Mouse (Mus musculus) liver, adult 2 months (tissue): Measurements from ENCODE around the gene Mmp28. TPM values are rescaled to one million over a fixed set of nuclear protein-coding genes. Genes with fewer than 3 reads are reported as not detected.
A peak's percentile ranks its signal among the peaks of the same experiment; 100 is the strongest.

Experiments
- DNase-seq: peaks from one replicate; pipeline ENCODE4 v3.0.0-alpha.2; 2011; ENCODE audit warnings: low read depth, low spot score; ENCODE audit errors: extremely low read depth
- H3K27ac ChIP-seq: fragments of 200-500 bp; replicated peaks from 2 replicates; pipeline ENCODE4 v1.5.1; 2012; ENCODE audit warnings: low read depth, mild to moderate bottlenecking, control low read depth, inconsistent platforms, low read length; ENCODE audit not compliant: insufficient read depth
- H3K27me3 ChIP-seq: fragments of 200-500 bp; 2 replicates; pipeline ENCODE4 v1.6.1; 2012; ENCODE audit warnings: mild to moderate bottlenecking, moderate library complexity, low read length, inconsistent platforms; ENCODE audit not compliant: control insufficient read depth, insufficient read depth
- H3K36me3 ChIP-seq: fragments of 200-500 bp; 2 replicates; pipeline ENCODE4 v1.6.1; 2012; ENCODE audit warnings: low read length, inconsistent platforms; ENCODE audit not compliant: control insufficient read depth, insufficient read depth
- H3K4me1 ChIP-seq: fragments of 200-500 bp; 2 replicates; pipeline ENCODE4 v1.6.1; 2011; ENCODE audit warnings: low read length; ENCODE audit not compliant: control insufficient read depth, insufficient read depth
- H3K4me3 ChIP-seq: fragments of 200-500 bp; 2 replicates; pipeline ENCODE4 v1.5.1; 2011; ENCODE audit warnings: low read depth, mild to moderate bottlenecking, control low read depth, low read length, moderate library complexity; ENCODE audit not compliant: insufficient read depth
- H3K79me2 ChIP-seq: fragments of 200-500 bp; 2 replicates; pipeline ENCODE4 v1.6.1; 2012; ENCODE audit warnings: inconsistent platforms, mild to moderate bottlenecking, low read length, moderate library complexity; ENCODE audit not compliant: control insufficient read depth, insufficient read depth
- H3K9ac ChIP-seq: fragments of 200-500 bp; 2 replicates; pipeline ENCODE4 v1.6.1; 2012; ENCODE audit warnings: low read depth, mild to moderate bottlenecking, control low read depth, inconsistent platforms, low read length
- CTCF ChIP-seq: fragments of 200-500 bp; IDR thresholded peaks from 2 replicates; pipeline ENCODE4 v1.5.1; 2011; ENCODE audit warnings: low read depth, low read length, control low read depth
- POLR2A ChIP-seq: fragments of 200-500 bp; IDR thresholded peaks from 2 replicates; pipeline ENCODE4 v1.6.1; 2011; ENCODE audit warnings: low read length, control low read depth; ENCODE audit not compliant: insufficient read depth; ENCODE audit errors: extremely low read depth
- WGBS: fragments of 180-500 bp; shearing (Covaris S2); methylation state at CpG from one replicate; pipeline ENCODE4 v1.1.7; 2018; 5-methylcytosine and 5-hydroxymethylcytosine counted together
- polyA plus RNA-seq: library from polyadenylated mRNA; depleted of rRNA; stranded (reverse); fragments of >200 nt; gene quantifications from 2 replicates; pipeline ENCODE4 v1.2.3, GENCODE M21; 2012
- total RNA-seq: library from RNA; depleted of rRNA; stranded (reverse); fragments of >200 nt; gene quantifications from 2 replicates; pipeline ENCODE4 v1.2.3, GENCODE M21; 2014

Mmp28 gene
- total and polyA plus RNA-seq, 2 experiments, result 0.18 to 0.26 TPM

GRCm38 (mm10) chr11:83450550-83450949, 12.3 kb downstream of the Mmp28 start:
- Histone ChIP-seq H3K79me2 (no peaks in the 10 kb centered on the region), H3K36me3 (no peaks in the 10 kb centered on the region), H3K4me1 (peaks cover 3% of the 10 kb centered on the region; the same call in 1 of the 2 replicates), H3K4me3 (no peak overlapping the region), H3K27me3 (no peaks in the 10 kb centered on the region), H3K27ac (no peak overlapping the region), H3K9ac (no peak overlapping the region)
- DNase-seq, result peak; percentile 47
- TF ChIP-seq CTCF (no peak), POLR2A (no peak)
- 15% methylated on average over 1 of the region's 1 CpGs for WGBS

GRCm38 (mm10) chr11:83449298-83449697, 13.6 kb downstream of the Mmp28 start:
- TF ChIP-seq CTCF (no peak), POLR2A (no peak)
- H3K79me2 ChIP-seq, result no peaks in the 10 kb centered on the region
- WGBS, result 65% methylated on average over 4 of the region's 4 CpGs
- DNase-seq, result no peak
- H3K27me3 ChIP-seq, result no peaks in the 10 kb centered on the region
- no peaks in the 10 kb centered on the region for H3K36me3 ChIP-seq
- H3K27ac ChIP-seq, result no peak overlapping the region
- peaks cover 3% of the 10 kb centered on the region; the same call in 1 of the 2 replicates for H3K4me1 ChIP-seq
- H3K9ac ChIP-seq, result no peak overlapping the region
- H3K4me3 ChIP-seq, result no peak overlapping the region

GRCm38 (mm10) chr11:83448927-83449236, 14.0 kb downstream of the Mmp28 start:
- Histone ChIP-seq H3K4me1 (peaks cover 3% of the 10 kb centered on the region; the same call in 1 of the 2 replicates), H3K4me3 (no peak overlapping the region), H3K27ac (no peak overlapping the region), H3K9ac (no peak overlapping the region), H3K36me3 (no peaks in the 10 kb centered on the region), H3K27me3 (no peaks in the 10 kb centered on the region), H3K79me2 (no peaks in the 10 kb centered on the region)
- TF ChIP-seq POLR2A (no peak), CTCF (no peak)
- no peak for DNase-seq

GRCm38 (mm10) chr11:83448021-83448926, 14.6 kb downstream of the Mmp28 start:
- no peak overlapping the region for H3K27ac ChIP-seq
- H3K27me3 ChIP-seq, result no peaks in the 10 kb centered on the region

GRCm38 (mm10) chr11:83447612-83448011, 15.3 kb downstream of the Mmp28 start:
- Histone ChIP-seq H3K79me2 (no peaks in the 10 kb centered on the region), H3K36me3 (no peaks in the 10 kb centered on the region), H3K27ac (no peak overlapping the region), H3K27me3 (0 out of 2 replicates have a peak, but pooled peaks cover 2% of the 10 kb centered on the region), H3K4me3 (no peak overlapping the region), H3K4me1 (peaks cover 5% of the 10 kb centered on the region; the same call in 1 of the 2 replicates), H3K9ac (no peak overlapping the region)
- WGBS, result 93% methylated on average over 10 of the region's 10 CpGs
- DNase-seq, result no peak
- TF ChIP-seq CTCF (no peak), POLR2A (no peak)

More at GRCm38 (mm10) chr11:83448021-83448926, 14.6 kb downstream of the Mmp28 start:
- Histone ChIP-seq H3K4me3 (no peak overlapping the region), H3K4me1 (peaks cover 3% of the 10 kb centered on the region; the same call in 1 of the 2 replicates), H3K36me3 (no peaks in the 10 kb centered on the region), H3K79me2 (no peaks in the 10 kb centered on the region), H3K9ac (no peak overlapping the region)
- DNase-seq, result no peak
- TF ChIP-seq POLR2A (no peak), CTCF (no peak)
- WGBS, result 60% methylated on average over 16 of the region's 16 CpGs

- Histone ChIP-seq H3K36me3 (no peaks in the 10 kb centered on the region), H3K27me3 (peaks cover 6% of the 10 kb centered on the region; the same call in 1 of the 2 replicates), H3K4me3 (no peak overlapping the region), H3K27ac (no peak overlapping the region), H3K9ac (no peak overlapping the region), H3K79me2 (no peaks in the 10 kb centered on the region), H3K4me1 (peaks cover 5% of the 10 kb centered on the region; the same call in 1 of the 2 replicates)
- WGBS, result 29% methylated on average over 19 of the region's 19 CpGs
- DNase-seq, result no peak
- TF ChIP-seq POLR2A, result no peak
- TF ChIP-seq CTCF, result no peak
Observed at GRCm38 (mm10) chr11:83445001-83445400, 17.9 kb downstream of the Mmp28 start.
